Mouse (Mus musculus) forebrain, embryonic 12.5 days (tissue): Measurements from ENCODE around the gene Etv5. TPM values are rescaled to one million over a fixed set of nuclear protein-coding genes. Genes with fewer than 3 reads are reported as not detected.

Experiments used
- ATAC-seq: fragments of 200-750 bp; cut with Nextera tagmentation; 2 replicates; pipeline ENCODE4 v1.8.0; 2017; ENCODE audit warnings: moderate TSS enrichment; ENCODE audit not compliant: low FRiP score
- H3K27ac ChIP-seq: fragments of 300-500 bp; sonication (generic); 2 replicates; pipeline ENCODE4 v1.5.1; 2016; ENCODE audit warnings: mild to moderate bottlenecking
- H3K27me3 ChIP-seq: fragments of 300-500 bp; sonication (generic); 2 replicates; pipeline ENCODE4 v1.6.1; 2016; ENCODE audit warnings: mild to moderate bottlenecking
- H3K36me3 ChIP-seq: fragments of 300-500 bp; sonication (generic); replicated peaks from 2 replicates; pipeline ENCODE4 v1.6.1; 2016; ENCODE audit warnings: mild to moderate bottlenecking
- H3K4me1 ChIP-seq: fragments of 300-500 bp; sonication (generic); 2 replicates; pipeline ENCODE4 v1.6.1; 2016
- H3K4me2 ChIP-seq: fragments of 300-500 bp; sonication (generic); 2 replicates; pipeline ENCODE4 v1.6.1; 2016; ENCODE audit warnings: mild to moderate bottlenecking, moderate library complexity
- H3K4me3 ChIP-seq: fragments of 300-500 bp; sonication (generic); replicated peaks from 2 replicates; pipeline ENCODE4 v1.5.1; 2016; ENCODE audit warnings: mild to moderate bottlenecking
- H3K9ac ChIP-seq: fragments of 300-500 bp; sonication (generic); 2 replicates; pipeline ENCODE4 v1.6.1; 2016; ENCODE audit warnings: mild to moderate bottlenecking
- H3K9me3 ChIP-seq: fragments of 300-500 bp; sonication (generic); 2 replicates; pipeline ENCODE4 v1.6.1; 2016
- WGBS: fragments of 180-500 bp; shearing (Covaris S2); methylation state at CpG from one replicate; pipeline ENCODE4 v1.1.7; 2016; 5-methylcytosine and 5-hydroxymethylcytosine counted together
- polyA plus RNA-seq: library from polyadenylated mRNA; unstranded; fragments of >200 nt; fragmentation: Nextera tagmentation; extraction: Ambion mirVana; gene quantifications from 2 replicates; pipeline ENCODE4 v1.2.1, GENCODE M21; 2016

The Etv5 gene
- polyA plus RNA-seq, 1 experiment from 2014 or later = 17.9 TPM

DNA sequence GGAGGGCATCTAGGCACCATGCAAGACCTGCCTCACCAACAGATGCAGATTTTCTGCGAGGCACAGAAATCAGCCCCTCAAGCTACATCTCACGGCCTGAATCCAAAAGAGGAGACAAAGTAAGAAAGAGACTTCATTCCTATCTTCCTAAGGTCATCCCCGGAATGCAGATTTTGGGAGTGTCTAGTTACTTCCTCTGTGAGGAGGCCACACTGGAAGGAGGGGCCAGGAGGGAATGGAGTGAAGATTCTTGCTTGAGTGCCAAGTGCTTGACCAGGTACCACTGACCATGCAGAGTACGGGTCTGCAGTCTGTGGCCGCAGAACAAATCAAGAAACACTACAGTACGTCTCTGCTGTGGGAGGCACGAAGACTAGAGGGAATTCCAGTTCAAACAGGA is 12.7 kb downstream of the Etv5 start:
- 84% methylated on average over 7 of the region's 7 CpGs for WGBS
- Histone ChIP-seq H3K9me3 (no peaks in the 10 kb centered on the region), H3K27ac (no peak overlapping the region), H3K9ac (no peak overlapping the region), H3K4me1 (peaks cover 26% of the 10 kb centered on the region), H3K4me2 (no peak overlapping the region), H3K27me3 (peaks cover 38% of the 10 kb centered on the region), H3K36me3 (no peaks in the 10 kb centered on the region), H3K4me3 (no peak overlapping the region)
- ATAC-seq = no peak

GRCm38 (mm10) chr16:22422256-22422655 is 17.3 kb downstream of the Etv5 start:
- Histone ChIP-seq H3K27me3 (peaks cover 8% of the 10 kb centered on the region), H3K9ac (no peak overlapping the region)
- 80% methylated on average over 5 of the region's 5 CpGs for WGBS

DNA sequence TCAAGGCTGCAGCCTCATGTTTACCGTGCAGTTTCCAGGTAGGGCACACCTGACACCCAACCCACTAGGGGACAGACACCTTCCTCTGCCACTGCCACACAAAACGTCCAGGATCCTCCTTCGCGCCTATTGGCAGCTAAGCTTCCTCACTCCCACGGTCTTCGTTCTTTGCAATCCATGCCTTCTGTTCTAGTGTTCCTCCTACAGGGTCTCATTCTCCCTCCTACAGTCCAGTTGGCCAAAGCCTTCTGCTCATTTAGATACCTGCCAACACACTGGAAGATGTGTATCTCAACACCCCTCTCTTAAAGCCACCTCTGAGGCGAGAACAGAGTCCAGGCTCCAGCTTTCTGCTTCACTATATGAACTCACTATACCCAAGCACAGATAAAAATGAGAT is 21.6 kb downstream of the Etv5 start:
- no peak overlapping the region for H3K4me2 ChIP-seq
- no peak for ATAC-seq
- no peaks in the 10 kb centered on the region for H3K4me1 ChIP-seq
- no peak overlapping the region for H3K9ac ChIP-seq
- no peak overlapping the region for H3K27ac ChIP-seq
- H3K36me3 ChIP-seq = no peaks in the 10 kb centered on the region
- H3K4me3 ChIP-seq = no peak overlapping the region
- H3K9me3 ChIP-seq = no peaks in the 10 kb centered on the region
- 91% methylated on average over 7 of the region's 7 CpGs for WGBS
- no peaks in the 10 kb centered on the region for H3K27me3 ChIP-seq

More at GRCm38 (mm10) chr16:22422256-22422655, 17.3 kb downstream of the Etv5 start:
- Histone ChIP-seq H3K4me2 (no peak overlapping the region), H3K4me1 (no peaks in the 10 kb centered on the region), H3K4me3 (no peak overlapping the region), H3K9me3 (no peaks in the 10 kb centered on the region), H3K36me3 (no peaks in the 10 kb centered on the region), H3K27ac (no peak overlapping the region)
- no peak for ATAC-seq

DNA sequence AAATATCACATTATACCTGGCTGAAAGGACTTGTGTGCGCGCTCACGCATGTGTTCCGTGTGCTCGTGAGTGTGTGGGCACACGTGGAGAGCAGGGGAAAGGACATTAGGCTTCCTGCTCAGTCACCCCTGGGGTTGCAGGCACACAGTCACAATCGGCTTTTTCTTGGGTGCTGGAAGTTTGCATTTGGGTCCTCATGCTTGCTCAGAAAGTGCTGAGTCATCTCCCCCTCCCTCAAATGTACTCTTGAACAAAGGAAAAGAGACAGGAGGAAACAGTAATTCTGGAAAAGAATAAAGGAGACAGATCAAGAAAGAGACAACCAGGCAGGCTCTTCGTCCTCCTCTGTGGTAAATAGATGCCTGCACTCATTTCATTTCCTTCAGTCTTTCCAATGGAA is 22.5 kb downstream of the Etv5 start:
- ATAC-seq = no peak
- H3K4me3 ChIP-seq = no peak overlapping the region
- no peaks in the 10 kb centered on the region for H3K9me3 ChIP-seq
- H3K27ac ChIP-seq = no peak overlapping the region
- no peaks in the 10 kb centered on the region for H3K27me3 ChIP-seq
- no peak overlapping the region for H3K4me2 ChIP-seq
- 88% methylated on average over 8 of the region's 8 CpGs for WGBS
- H3K36me3 ChIP-seq = no peaks in the 10 kb centered on the region
- no peaks in the 10 kb centered on the region; the same call in 1 of the 2 replicates for H3K4me1 ChIP-seq
- H3K9ac ChIP-seq = no peak overlapping the region

DNA sequence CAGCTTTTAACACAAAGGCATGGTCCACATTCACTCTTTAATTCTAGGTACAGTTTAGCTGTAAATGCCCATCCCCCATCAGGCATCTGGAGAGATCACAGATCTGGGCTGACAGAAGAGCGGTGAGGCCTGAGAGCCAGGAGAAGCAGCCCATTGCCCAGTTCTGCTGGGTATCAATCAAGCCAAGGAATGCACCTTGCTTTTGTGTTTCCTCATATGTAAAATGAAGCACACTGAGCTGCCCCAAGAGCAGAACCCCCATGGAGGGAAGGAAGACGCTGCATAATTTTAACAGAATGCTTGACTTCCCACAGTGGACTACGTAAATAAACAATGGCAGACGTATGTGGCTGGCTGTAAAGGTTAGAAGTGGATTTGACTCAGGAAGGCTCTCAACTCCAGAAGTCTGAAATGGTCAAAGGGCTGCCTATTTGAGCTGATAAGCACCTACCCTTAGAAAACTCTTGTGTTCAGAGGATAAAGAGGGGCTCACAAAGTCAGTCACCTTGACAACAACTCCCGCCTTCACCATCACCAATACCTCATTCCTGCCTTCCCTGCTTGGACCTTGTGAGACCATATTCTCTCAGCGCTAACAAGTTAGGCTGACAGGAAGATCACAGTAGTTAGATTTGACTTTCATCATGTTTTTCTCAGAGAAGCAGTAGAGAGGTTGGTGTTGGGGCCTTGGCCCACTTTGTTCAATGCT is 23.2 kb downstream of the Etv5 start:
- H3K4me1 ChIP-seq = no peaks in the 10 kb centered on the region; the same call in 1 of the 2 replicates
- no peak for ATAC-seq

GRCm38 (mm10) chr16:22414205-22414754 is 25.2 kb downstream of the Etv5 start:
- WGBS = 87% methylated on average over 9 of the region's 9 CpGs
- Histone ChIP-seq H3K4me1 (no peaks in the 10 kb centered on the region; the same call in 1 of the 2 replicates), H3K4me3 (no peak overlapping the region), H3K27me3 (no peaks in the 10 kb centered on the region), H3K27ac (no peak overlapping the region), H3K9me3 (no peaks in the 10 kb centered on the region), H3K4me2 (no peak overlapping the region), H3K9ac (no peak overlapping the region), H3K36me3 (no peaks in the 10 kb centered on the region)
- ATAC-seq = no peak

More for the DNA sequence above, 23.2 kb downstream of the Etv5 start:
- Histone ChIP-seq H3K9ac (no peak overlapping the region), H3K27ac (no peak overlapping the region), H3K4me2 (no peak overlapping the region), H3K9me3 (no peaks in the 10 kb centered on the region), H3K27me3 (no peaks in the 10 kb centered on the region), H3K4me3 (no peak overlapping the region), H3K36me3 (no peaks in the 10 kb centered on the region)
- WGBS = 69% methylated on average over 6 of the region's 6 CpGs

DNA sequence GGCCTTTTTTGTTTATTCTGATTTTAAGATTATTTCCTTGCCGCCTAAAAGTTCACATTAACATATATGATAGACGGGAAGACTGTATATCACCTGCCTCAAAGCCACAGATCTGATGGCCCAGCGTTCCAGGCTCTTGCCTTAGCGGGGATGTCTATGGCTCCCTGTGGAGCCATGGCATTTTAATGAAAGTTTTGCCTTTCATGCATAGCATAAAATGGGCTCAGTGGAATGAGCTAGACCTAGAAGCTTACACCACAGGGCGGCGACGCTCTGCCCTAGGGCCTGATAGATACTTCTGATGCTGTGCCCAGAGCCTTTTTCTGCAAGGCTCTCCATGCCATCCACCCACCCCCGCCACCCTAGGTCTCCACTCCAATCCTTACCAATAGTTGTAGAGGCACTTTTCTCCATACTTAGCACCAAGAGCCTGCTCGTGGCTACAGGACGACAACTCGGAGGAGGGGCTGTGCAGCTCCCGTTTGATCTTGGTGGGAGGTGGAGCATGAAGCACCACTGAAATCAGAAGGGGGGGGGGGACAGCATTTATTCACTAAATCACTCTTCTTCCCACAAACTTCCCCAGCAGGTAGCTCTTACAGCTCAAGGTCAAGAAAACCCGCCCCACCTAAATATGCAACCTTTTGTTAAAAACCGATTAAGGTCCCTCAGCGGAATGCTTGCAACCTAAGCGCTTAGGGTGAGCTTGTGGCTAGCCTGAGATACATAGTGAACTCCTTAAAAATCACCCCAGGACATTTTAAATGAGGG is 26.9 kb downstream of the Etv5 start:
- WGBS = 62% methylated on average over 16 of the region's 16 CpGs
- Histone ChIP-seq H3K9ac (no peak overlapping the region), H3K27me3 (no peaks in the 10 kb centered on the region), H3K4me1 (no peaks in the 10 kb centered on the region; the same call in 1 of the 2 replicates), H3K4me3 (no peak overlapping the region), H3K4me2 (no peak overlapping the region), H3K36me3 (no peaks in the 10 kb centered on the region), H3K9me3 (no peaks in the 10 kb centered on the region), H3K27ac (no peak overlapping the region)
- ATAC-seq = no peak

DNA sequence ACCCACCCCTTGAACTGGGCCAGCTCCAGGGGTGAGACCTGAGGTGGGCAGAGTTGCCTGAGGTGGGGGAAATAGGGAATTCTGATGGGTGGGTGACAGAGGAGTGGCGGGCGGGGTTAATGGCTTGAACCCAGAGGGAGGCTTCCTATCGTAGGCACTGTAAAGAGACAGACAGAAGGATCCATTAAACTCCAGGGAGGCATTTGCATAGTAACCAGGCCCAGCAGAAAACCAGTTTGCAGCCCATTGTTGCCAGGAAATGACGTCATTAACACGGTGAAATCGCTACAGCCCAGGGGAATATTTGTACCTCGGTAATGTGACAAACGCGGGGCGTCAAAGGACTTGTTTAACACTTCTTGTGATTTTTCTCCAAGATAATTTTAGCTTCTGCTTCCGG is 27.8 kb downstream of the Etv5 start:
- 58% methylated on average over 10 of the region's 11 CpGs for WGBS
- no peaks in the 10 kb centered on the region; the same call in 1 of the 2 replicates for H3K4me1 ChIP-seq
- no peaks in the 10 kb centered on the region for H3K36me3 ChIP-seq
- H3K27me3 ChIP-seq = no peaks in the 10 kb centered on the region
- no peak overlapping the region for H3K4me3 ChIP-seq
- H3K4me2 ChIP-seq = no peak overlapping the region
- H3K27ac ChIP-seq = no peak overlapping the region
- no peak for ATAC-seq
- H3K9me3 ChIP-seq = no peaks in the 10 kb centered on the region
- no peak overlapping the region for H3K9ac ChIP-seq

DNA sequence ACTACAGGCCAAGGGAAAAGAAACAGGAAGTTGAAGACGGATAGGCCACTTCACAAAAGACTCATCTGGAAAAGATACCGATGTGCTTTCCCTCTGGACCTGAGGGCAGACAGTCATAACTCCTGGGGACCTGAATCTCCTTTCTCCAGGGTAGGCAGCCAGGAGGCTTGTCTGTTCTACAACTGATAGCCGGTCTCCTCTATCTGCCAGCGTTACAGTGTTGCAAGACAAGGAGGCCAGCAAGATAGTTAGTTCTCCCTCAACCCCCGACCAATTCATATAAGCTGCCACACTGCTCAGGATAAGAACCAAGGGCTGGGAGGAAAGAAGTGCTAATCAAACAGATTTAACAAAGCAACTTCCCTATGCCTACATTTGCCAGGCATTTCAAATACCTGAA is 29.5 kb downstream of the Etv5 start:
- H3K4me2 ChIP-seq = no peak overlapping the region
- no peak overlapping the region for H3K4me3 ChIP-seq
- no peak for ATAC-seq
- H3K36me3 ChIP-seq = no peaks in the 10 kb centered on the region
- H3K9me3 ChIP-seq = no peaks in the 10 kb centered on the region
- no peaks in the 10 kb centered on the region; the same call in 1 of the 2 replicates for H3K4me1 ChIP-seq
- 85% methylated on average over 5 of the region's 5 CpGs for WGBS
- H3K27me3 ChIP-seq = no peaks in the 10 kb centered on the region
- H3K27ac ChIP-seq = no peak overlapping the region
- no peak overlapping the region for H3K9ac ChIP-seq

DNA sequence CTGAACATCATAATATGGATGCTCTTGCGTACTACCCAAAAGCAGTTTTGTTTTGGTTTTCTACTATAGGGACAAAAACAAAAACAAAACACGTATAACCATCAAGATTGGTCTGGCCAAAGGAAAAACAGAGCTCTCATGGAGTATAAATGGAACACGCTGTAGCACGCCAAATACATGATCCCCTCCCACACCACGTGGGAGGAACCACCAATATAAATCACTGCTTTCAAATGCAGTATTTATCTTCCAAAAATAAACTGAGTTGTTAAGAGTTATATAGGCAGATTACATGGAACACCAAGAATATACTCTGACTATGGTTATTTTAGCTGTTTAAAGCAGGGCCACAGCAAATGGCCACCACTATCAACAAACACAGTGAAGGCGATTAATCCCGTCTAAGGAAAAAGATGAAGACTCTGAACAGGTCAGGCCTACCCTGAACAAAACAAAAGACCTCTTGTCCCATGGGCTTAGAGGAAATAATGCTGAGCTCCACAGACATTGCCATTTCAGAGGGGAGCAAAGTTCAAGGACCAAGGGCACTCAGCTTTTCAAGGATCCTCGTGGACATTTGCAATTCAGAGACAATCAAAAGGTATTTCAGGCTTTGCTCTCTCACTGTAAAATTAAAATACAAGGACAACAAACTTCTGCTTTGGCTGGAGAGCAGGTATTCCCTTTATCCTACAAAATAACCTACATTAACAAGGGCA is 30.7 kb downstream of the Etv5 start:
- no peaks in the 10 kb centered on the region for H3K27me3 ChIP-seq
- 77% methylated on average over 8 of the region's 8 CpGs for WGBS
- H3K36me3 ChIP-seq = no peaks in the 10 kb centered on the region
- no peak overlapping the region for H3K27ac ChIP-seq
- H3K9ac ChIP-seq = no peak overlapping the region
- H3K9me3 ChIP-seq = no peaks in the 10 kb centered on the region
- no peaks in the 10 kb centered on the region; the same call in 1 of the 2 replicates for H3K4me1 ChIP-seq
- H3K4me3 ChIP-seq = no peak overlapping the region
- no peak overlapping the region for H3K4me2 ChIP-seq
- no peak for ATAC-seq

- ATAC-seq = no peak
- Histone ChIP-seq H3K36me3 (no peaks in the 10 kb centered on the region), H3K4me3 (no peak overlapping the region), H3K27ac (no peak overlapping the region), H3K4me1 (no peaks in the 10 kb centered on the region), H3K27me3 (no peaks in the 10 kb centered on the region), H3K9ac (no peak overlapping the region), H3K4me2 (no peak overlapping the region), H3K9me3 (no peaks in the 10 kb centered on the region)
- 96% methylated on average over 4 of the region's 4 CpGs for WGBS
Measured at GRCm38 (mm10) chr16:22406747-22407146, 32.8 kb downstream of the Etv5 start.

DNA sequence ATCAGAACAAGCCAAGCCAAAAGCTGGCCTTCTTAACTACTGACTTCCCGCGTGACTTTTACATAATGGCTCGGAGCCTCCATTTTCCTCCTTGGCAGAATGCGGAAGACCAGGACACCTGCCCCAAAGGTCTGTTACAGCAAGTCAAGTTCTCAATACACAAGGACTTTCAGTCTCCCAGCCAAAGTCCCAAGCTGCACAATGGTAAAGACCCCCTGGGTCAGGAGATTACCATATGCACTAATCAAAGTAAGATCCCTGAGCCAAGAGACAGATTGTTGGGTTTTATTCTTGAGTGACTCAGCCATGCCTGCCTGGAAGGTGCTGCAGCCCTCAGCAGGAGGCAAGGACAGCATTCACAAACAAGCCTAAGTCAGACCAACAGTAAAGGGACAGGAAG is 33.5 kb downstream of the Etv5 start:
- H3K4me1 ChIP-seq = no peaks in the 10 kb centered on the region
- no peak overlapping the region for H3K4me3 ChIP-seq
- no peak overlapping the region for H3K9ac ChIP-seq
- H3K36me3 ChIP-seq = no peaks in the 10 kb centered on the region
- no peaks in the 10 kb centered on the region for H3K27me3 ChIP-seq
- H3K9me3 ChIP-seq = no peaks in the 10 kb centered on the region
- no peak overlapping the region for H3K4me2 ChIP-seq
- WGBS = 74% methylated on average over 4 of the region's 4 CpGs
- no peak for ATAC-seq
- no peak overlapping the region for H3K27ac ChIP-seq
